Mouse (Mus musculus): ENCODE results near the gene Galnt17.

DNA sequence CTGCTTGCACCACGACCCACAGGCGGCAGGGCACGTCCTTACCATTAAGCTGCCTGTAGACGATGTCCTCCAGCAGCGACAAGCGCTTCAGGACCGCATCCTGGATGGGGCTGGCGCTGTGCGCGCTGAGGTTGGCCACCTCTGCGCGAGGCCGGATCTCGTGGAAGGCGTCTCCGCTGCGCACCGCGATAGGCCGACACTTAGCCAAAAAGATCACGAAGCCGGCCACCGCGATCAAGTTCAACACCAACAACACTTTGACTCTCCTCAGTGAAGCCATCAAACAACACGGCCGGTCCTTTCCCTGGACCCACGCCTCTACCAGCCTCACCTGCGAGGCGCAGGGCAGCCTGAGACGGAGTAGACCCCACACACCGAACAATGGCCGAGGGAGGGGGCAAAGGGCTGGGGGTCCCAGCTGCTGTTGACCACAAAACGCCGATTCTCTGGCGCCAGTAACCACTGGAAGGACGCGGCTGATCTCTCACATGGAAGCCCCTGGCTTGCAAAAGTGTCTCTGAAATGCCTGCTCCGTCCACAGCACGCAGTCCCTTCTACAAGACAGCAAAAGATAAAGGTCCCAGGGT is 1.9 kb downstream of the Galnt17 start:
- no peak for TF ChIP-seq POLR2A (IDR thresholded peaks at IDR 0.05; ENCODE audit: low read depth, low read length)
- no peak for TF ChIP-seq CTCF (IDR thresholded peaks at IDR 0.05; ENCODE audit: extremely low read depth, insufficient read length, insufficient replicate concordance, low read depth, low read length)
